Mouse (Mus musculus) heart, postnatal 0 days (tissue): ENCODE data around the gene Adamtsl1.

ENCODE experiments used
- CTCF ChIP-seq: IDR thresholded peaks from 2 replicates; pipeline ENCODE4 v1.5.1; 2016; ENCODE audit warnings: antibody characterized with exemption, control low read depth, low read depth
- EP300 ChIP-seq: IDR thresholded peaks from 2 replicates; pipeline ENCODE4 v1.6.1; 2016; ENCODE audit warnings: antibody characterized with exemption, low read depth

GRCm38 (mm10) chr4:86317916-86318542, 804.1 kb downstream of the Adamtsl1 start:
- TF ChIP-seq CTCF (no peak), EP300 (no peak)
